Mouse (Mus musculus) ES-Bruce4 (cell line): ENCODE measurements around the gene Grid2ip.

ENCODE experiments used
- CTCF ChIP-seq: IDR thresholded peaks from one replicate; pipeline ENCODE4 v1.8.1; 2011; ENCODE audit warnings: low read depth, low read length
- POLR2A ChIP-seq: IDR thresholded peaks from one replicate; pipeline ENCODE4 v1.8.1; 2011; ENCODE audit warnings: low read length; ENCODE audit not compliant: insufficient read depth

DNA sequence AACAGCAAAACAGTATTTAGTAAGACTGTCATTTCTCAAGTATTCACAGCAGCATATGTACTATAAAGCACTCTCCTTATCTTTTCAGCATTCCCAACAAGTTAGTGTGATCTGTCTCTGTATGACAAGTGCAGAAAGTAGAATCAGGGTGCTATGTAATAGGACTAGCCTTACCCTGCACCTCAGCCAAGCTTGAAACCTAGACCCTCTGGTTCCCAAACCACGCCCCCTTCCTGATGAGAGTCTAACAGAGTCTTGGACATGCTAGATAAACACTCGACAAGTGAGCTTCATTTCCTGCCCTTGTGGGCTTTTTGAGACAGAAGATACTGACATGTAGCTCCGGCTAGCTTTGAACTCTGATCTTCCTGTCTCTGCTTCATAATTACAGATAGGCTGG, 52.1 kb downstream of the Grid2ip start:
- TF ChIP-seq POLR2A (no peak), CTCF (no peak)
